Mouse (Mus musculus) B cell, adult (primary cell): ENCODE data around the gene Ofcc1. TPM values are rescaled to one million over a fixed set of nuclear protein-coding genes. Genes with fewer than 3 reads are reported as not detected.

Experiments used
- total RNA-seq: library from RNA; stranded (reverse); gene quantifications from 4 replicates; pipeline ENCODE4 v1.2.4, GENCODE M21; 2023; ENCODE audit not compliant: inconsistent age

The Ofcc1 gene
- not detected in 4 replicates for total RNA-seq

GRCm38 (mm10) chr13:40361288-40361687 lies at the start of gene Ofcc1:
TSS of gene Ofcc1 (minus strand) at chr13:40361450.

